Mouse (Mus musculus) olfactory bulb, adult 2 months (tissue): ENCODE data around the gene Rgs3. TPM values are rescaled to one million over a fixed set of nuclear protein-coding genes. Genes with fewer than 3 reads are reported as not detected.
A peak's percentile ranks its signal among the peaks of the same experiment; 100 is the strongest.

Experiments used
- H3K27ac ChIP-seq: fragments of 200-500 bp; 2 replicates; pipeline ENCODE4 v1.5.1; 2012; ENCODE audit warnings: low read depth, low read length; ENCODE audit not compliant: insufficient read depth
- H3K4me1 ChIP-seq: fragments of 200-500 bp; 2 replicates; pipeline ENCODE4 v1.6.1; 2012; ENCODE audit warnings: low read length; ENCODE audit not compliant: control insufficient read depth, insufficient read depth
- H3K4me3 ChIP-seq: fragments of 200-500 bp; 2 replicates; pipeline ENCODE4 v1.5.1; 2012; ENCODE audit warnings: mild to moderate bottlenecking, low read depth, low read length, moderate library complexity; ENCODE audit not compliant: insufficient read depth
- CTCF ChIP-seq: fragments of 200-500 bp; IDR thresholded peaks from 2 replicates; pipeline ENCODE4 v1.5.1; 2012; ENCODE audit warnings: low read depth, mild to moderate bottlenecking, low read length, moderate library complexity; ENCODE audit not compliant: insufficient read depth
- POLR2A ChIP-seq: fragments of 200-500 bp; IDR thresholded peaks from 2 replicates; pipeline ENCODE4 v1.6.1; 2012; ENCODE audit warnings: mild to moderate bottlenecking, low read depth, low read length, moderate library complexity; ENCODE audit not compliant: insufficient read depth
- WGBS: fragments of 180-500 bp; shearing (Covaris S2); methylation state at CpG from one replicate; pipeline ENCODE4 v1.1.7; 2018; 5-methylcytosine and 5-hydroxymethylcytosine counted together
- polyA plus RNA-seq: library from polyadenylated mRNA; stranded (reverse); fragments of >200 nt; gene quantifications from 2 replicates; pipeline ENCODE4 v1.2.4, GENCODE M21; 2012; ENCODE audit warnings: low replicate concordance; ENCODE audit not compliant: missing spikeins, insufficient read depth, insufficient read length

Rgs3 gene
- polyA plus RNA-seq, 1 experiment: not detected

- 83% methylated on average over 6 of the region's 6 CpGs for WGBS
Measured at GRCm38 (mm10) chr4:62683148-62683547, 123.5 kb downstream of the Rgs3 start.

DNA sequence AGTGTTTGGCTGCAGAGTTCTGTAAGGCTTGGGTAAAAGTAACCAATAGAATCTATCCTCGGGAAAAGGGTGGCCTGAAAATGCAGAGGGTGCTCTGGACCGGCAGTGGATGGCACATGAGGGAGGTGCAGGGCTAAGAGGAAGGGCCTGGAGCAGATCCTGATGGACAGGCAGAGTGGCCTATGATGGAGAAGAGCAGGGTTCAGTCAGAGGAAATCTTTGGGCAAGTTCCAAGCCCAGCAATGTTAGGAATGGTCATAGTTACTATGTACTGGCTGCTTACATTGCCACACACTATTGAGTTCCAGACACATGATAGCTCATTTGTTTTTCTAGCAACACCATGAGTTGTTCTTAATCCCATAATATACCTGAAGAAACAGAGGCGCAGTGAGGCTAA, 124.7 kb downstream of the Rgs3 start:
- 74% methylated on average over 3 of the region's 3 CpGs for WGBS

More at GRCm38 (mm10) chr4:62683148-62683547, 123.5 kb downstream of the Rgs3 start:
- peaks cover 48% of the 10 kb centered on the region for H3K4me1 ChIP-seq
- TF ChIP-seq CTCF (no peak), POLR2A (no peak)
- no peak overlapping the region for H3K4me3 ChIP-seq
- H3K27ac ChIP-seq: no peak overlapping the region

GRCm38 (mm10) chr4:62685268-62685667, 125.6 kb downstream of the Rgs3 start:
- TF ChIP-seq CTCF (no peak), POLR2A (no peak)
- H3K4me3 ChIP-seq: no peak overlapping the region
- 76% methylated on average over 10 of the region's 10 CpGs for WGBS
- no peak overlapping the region for H3K27ac ChIP-seq
- peaks cover 44% of the 10 kb centered on the region for H3K4me1 ChIP-seq

More for the DNA sequence above, 124.7 kb downstream of the Rgs3 start:
- H3K27ac ChIP-seq: no peak overlapping the region
- no peak for TF ChIP-seq POLR2A
- TF ChIP-seq CTCF: no peak
- peaks cover 45% of the 10 kb centered on the region for H3K4me1 ChIP-seq
- no peak overlapping the region for H3K4me3 ChIP-seq

GRCm38 (mm10) chr4:62686769-62687168, 127.1 kb downstream of the Rgs3 start:
- 35% methylated on average over 1 of the region's 1 CpGs for WGBS
- no peak overlapping the region for H3K27ac ChIP-seq
- peaks cover 31% of the 10 kb centered on the region for H3K4me1 ChIP-seq
- no peak overlapping the region for H3K4me3 ChIP-seq
- TF ChIP-seq POLR2A (no peak), CTCF (no peak)

DNA sequence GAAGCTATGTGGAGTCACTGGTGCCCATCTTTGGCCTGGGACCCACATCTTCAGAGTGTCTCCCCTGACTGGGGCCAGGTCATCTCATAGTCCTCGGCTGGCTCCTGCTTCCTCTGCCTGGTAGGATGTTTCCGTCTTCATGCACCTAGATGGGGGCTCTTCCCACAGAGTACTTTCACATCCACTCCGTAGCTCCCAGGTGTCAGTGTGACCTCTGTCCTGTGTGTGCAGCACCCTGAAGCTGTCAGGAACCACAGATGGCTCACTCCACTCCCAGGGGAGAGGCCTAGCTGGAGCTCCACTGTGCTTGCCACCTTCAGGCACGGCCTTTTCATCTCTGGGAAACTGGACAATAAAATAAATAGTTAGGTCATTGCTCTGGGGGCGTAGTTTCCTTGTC, 128.5 kb downstream of the Rgs3 start:
- 83% methylated on average over 5 of the region's 5 CpGs for WGBS
- TF ChIP-seq CTCF (no peak), POLR2A (no peak)

DNA sequence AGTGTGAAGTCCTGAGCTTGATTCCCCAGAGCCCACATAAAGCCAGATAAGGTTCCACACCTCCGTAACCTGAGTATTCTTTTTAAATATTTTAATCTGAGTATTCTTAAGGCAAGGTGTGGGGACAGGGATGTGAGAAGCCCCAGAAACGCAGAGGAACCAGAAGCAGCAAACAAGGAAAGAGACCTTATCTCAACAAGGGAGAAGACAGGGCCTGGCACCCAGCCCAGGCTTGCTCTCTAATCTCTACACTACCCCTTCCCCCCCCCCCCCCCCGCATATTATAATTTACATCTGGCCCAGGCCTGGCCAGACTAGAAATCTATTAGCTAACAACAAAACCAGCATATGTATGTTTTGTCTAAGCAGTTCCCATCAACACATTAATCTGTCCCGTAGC, 131.3 kb downstream of the Rgs3 start:
- H3K4me3 ChIP-seq: no peak overlapping the region
- no peak for TF ChIP-seq POLR2A
- TF ChIP-seq CTCF: no peak
- WGBS: 69% methylated on average over 4 of the region's 4 CpGs

More for the DNA sequence above, 128.5 kb downstream of the Rgs3 start:
- H3K4me3 ChIP-seq: no peak overlapping the region
- no peak overlapping the region for H3K27ac ChIP-seq
- peaks cover 22% of the 10 kb centered on the region for H3K4me1 ChIP-seq

DNA sequence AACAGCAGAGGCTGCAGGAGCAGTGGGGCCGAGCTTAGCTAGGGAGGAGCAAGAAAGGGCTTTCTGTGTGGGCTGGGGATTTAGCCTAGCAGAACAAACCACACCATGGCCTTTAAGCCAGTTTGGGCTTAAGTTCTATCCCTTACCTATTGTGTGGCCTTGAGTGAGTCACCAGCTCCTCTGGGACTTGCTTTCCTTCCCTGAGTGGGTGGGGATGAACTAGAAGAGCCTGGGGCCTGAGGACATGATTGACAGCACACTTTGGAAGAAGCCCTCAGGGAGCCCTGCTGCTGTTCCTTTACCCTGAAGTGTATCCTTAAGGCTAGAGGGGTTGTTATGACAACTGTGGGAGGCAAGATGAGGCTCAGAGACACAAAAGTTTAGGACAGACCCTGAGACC, 132.0 kb downstream of the Rgs3 start:
- no peak overlapping the region for H3K27ac ChIP-seq
- no peak for TF ChIP-seq CTCF
- no peak for TF ChIP-seq POLR2A
- peaks cover 18% of the 10 kb centered on the region; the same call in 1 of the 2 replicates for H3K4me1 ChIP-seq
- WGBS: 35% methylated on average over 1 of the region's 1 CpGs
- no peak overlapping the region for H3K4me3 ChIP-seq

More for the DNA sequence above, 131.3 kb downstream of the Rgs3 start:
- H3K27ac ChIP-seq: no peak overlapping the region
- H3K4me1 ChIP-seq: peaks cover 16% of the 10 kb centered on the region; the same call in 1 of the 2 replicates

DNA sequence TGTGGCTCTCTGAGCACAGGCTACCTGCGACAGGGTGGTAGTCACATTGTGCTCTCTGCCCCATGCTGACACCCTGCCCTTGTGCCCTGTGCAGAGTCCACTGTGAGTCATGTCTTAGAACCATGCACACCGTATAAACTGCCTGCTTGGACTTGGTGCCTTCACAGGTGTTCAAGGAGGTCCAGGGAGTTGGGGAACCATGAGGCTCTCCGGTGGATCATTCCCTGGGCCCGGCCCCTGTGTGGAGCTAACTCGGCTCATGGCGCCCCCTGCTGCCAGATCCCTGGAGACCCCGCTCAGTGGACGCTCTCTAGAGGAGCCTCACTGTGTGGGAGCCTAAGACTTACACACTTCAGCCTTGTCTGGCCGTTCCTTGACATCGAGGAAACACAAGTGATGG, 134.2 kb downstream of the Rgs3 start:
- WGBS: 52% methylated on average over 10 of the region's 10 CpGs
- TF ChIP-seq CTCF (no peak), POLR2A (no peak)
- Histone ChIP-seq H3K27ac (no peak overlapping the region), H3K4me3 (no peak overlapping the region), H3K4me1 (peaks cover 23% of the 10 kb centered on the region)

- 67% methylated on average over 11 of the region's 11 CpGs for WGBS
- Histone ChIP-seq H3K4me3 (no peak overlapping the region), H3K4me1 (peaks cover 26% of the 10 kb centered on the region), H3K27ac (0 out of 2 replicates have a peak overlapping the region, but pooled peaks have one; percentile 4)
- no peak for TF ChIP-seq POLR2A
Measured at GRCm38 (mm10) chr4:62694703-62695439, 135.2 kb downstream of the Rgs3 start.

GRCm38 (mm10) chr4:62695523-62695922, 135.9 kb downstream of the Rgs3 start:
- 57% methylated on average over 8 of the region's 8 CpGs for WGBS
- no peak overlapping the region for H3K4me3 ChIP-seq
- H3K4me1 ChIP-seq: peaks cover 32% of the 10 kb centered on the region
- TF ChIP-seq CTCF (no peak), POLR2A (no peak)
- H3K27ac ChIP-seq: no peak overlapping the region
